Mouse (Mus musculus) small intestine, adult 10 weeks (tissue): ENCODE measurements around the gene Bcl7c. TPM values are rescaled to one million over a fixed set of nuclear protein-coding genes. Genes with fewer than 3 reads are reported as not detected.

ENCODE experiments used
- polyA plus RNA-seq: library from polyadenylated mRNA; stranded (reverse); fragments of 350-450 nt; fragmentation: Illumina TruSeq; extraction: RNeasy Lipid Tissue Mini Kit (QIAGEN cat#74804); gene quantifications from one replicate; pipeline ENCODE4 v1.2.3, GENCODE M21; 2014; ENCODE audit warnings: low replicate concordance

Bcl7c gene
- polyA plus RNA-seq: 1.2 TPM

DNA sequence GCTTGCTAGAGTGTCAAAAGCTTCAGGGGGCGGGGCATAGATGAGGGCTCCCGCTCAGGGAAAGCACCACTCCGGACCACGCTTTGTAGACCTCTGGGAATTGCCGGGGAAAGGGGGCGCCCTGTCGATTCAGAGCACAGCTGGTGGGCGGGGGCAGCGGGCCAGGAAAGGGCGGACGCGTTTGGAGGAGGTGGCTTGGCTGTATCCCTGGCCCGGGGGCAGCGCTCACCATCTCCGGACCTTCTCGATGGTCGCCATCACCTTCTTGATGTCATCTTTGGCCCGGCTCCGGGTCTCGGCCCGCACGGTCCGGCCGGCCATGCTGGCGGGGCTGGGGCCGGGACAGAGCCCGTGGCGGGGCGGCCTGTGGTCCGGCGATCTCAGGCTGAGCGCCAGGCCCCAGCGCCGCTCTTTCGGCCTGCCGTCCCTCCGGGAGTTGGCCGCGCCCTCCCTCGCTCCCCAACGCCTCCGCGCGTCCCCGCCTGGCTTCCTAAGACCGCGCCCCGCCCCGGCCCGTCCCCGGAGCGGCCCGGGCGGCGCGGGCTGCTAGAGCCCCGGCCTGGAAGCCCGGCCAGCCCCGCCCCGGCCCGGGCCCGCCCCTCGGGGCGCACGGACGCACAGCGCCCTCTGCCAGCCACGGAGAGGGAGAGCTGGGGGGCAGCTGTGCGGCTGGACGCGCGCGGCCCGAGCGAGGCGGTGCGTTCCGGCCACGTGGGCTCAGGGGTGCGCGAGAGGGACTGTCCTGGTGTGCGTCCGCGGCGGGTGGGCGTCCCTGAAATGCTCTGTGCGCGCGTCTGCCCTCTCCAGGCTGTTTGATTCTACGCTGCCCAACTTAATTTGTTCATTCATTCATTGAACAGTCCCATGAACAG lies at the start of gene Bcl7c:
TSS of gene Bcl7c (minus strand) at position 727 of the 872 bp plus-strand sequence.

DNA sequence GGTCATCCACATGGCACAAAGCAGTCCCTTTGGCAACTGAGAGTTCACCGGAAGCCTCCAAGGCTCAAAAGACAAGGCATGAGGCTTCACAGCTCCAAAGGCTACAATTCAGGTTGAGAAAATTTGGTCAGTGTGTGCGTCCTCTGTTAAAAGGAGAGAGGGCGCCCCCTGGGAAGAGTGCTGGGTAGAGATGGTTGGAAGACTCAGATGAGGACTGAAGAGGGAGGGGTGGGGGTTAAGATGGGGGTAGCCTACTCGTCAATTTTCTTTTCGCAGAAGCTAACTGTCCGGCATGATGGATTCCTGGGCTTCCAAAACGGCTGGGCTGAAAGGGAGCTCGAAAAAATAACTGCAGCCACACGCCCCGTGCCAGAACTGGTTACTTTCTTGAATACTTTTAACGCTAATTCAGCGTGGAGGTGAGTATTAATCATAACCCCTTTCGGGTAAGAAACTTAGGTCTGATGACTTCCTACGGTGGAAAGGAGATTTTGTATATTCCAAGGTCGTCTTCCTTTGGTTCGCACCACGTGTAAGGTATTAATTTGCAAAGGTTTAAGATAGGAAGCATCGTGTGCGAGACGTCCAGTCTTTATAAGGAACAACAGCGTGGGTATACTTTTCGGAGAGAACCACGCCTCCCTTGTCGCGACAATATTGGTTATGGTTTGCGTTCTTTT lies 35.8 kb upstream of the Bcl7c start, which contains the start of gene Fbxl19:
TSS of gene Fbxl19 (plus strand) at position 178 of the 680 bp plus-strand sequence.

DNA sequence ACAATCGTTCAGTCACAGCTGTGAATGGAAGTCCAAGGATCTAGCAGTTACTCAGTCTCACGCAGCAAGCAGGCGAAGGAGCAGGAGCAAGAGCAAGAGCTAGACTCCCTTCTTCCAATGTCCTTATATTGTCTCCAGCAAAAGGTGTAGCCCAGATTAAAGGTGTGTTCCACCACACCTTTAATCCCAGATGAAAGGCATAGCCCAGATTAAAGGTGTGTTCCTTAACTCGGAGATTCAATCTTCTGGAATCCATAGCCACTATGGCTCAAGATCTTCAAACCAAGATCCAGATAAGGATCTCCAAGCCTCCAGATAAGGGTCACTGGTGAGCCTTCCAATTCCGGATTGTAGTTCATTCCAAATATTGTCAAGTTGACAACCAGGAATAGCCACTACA lies 23.3 kb upstream of the Bcl7c start, which contains the start of gene Ctf2:
TSS of gene Ctf2 (minus strand) at position 101 of the 400 bp plus-strand sequence.

DNA sequence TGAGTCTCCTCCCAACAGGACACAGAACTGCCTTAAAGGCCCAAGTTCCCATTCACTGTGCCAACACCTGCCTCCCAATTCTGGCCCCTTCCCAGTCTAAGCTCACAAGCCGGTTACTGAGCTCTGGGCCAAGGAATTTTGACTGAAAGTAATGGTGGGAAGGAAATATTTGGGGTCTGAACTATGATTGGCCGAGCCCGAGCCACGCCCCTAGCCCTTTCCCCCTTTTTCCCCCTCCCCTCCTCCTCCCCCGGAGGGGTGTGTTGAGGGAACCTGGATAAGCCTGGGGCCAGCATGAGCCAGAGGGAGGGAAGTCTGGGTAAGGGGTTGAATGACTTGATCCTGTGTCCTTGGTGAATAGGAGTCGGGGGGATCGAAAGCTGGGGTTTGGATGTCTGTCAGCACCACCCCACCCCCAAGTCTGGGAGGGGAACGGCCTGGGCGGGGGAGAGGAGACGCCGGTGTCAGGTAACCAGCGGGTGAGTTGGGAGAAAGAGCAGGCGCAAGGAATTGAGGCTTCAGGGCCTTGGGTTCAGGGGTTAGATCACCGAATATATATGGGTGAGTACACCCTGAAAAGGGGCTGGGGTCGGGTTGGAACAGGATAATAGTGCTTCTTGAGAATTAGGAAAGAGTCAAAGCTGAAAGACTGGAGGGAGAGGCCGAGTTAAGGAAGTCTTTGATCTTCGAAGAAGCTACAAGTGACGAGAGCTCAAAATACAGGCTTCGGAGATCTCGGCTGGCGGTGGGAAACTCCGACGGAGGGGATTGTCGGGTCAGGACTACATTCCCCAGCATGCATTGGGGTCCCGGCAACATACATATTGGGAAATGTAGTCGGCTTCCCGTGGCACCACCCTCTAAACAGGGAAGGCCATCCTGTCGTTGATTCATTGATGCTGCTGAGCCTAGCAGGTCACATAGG lies 4.0 kb upstream of the Bcl7c start, which contains the start of gene Ctf1:
TSS of gene Ctf1 (plus strand) at position 276 of the 925 bp plus-strand sequence.

DNA sequence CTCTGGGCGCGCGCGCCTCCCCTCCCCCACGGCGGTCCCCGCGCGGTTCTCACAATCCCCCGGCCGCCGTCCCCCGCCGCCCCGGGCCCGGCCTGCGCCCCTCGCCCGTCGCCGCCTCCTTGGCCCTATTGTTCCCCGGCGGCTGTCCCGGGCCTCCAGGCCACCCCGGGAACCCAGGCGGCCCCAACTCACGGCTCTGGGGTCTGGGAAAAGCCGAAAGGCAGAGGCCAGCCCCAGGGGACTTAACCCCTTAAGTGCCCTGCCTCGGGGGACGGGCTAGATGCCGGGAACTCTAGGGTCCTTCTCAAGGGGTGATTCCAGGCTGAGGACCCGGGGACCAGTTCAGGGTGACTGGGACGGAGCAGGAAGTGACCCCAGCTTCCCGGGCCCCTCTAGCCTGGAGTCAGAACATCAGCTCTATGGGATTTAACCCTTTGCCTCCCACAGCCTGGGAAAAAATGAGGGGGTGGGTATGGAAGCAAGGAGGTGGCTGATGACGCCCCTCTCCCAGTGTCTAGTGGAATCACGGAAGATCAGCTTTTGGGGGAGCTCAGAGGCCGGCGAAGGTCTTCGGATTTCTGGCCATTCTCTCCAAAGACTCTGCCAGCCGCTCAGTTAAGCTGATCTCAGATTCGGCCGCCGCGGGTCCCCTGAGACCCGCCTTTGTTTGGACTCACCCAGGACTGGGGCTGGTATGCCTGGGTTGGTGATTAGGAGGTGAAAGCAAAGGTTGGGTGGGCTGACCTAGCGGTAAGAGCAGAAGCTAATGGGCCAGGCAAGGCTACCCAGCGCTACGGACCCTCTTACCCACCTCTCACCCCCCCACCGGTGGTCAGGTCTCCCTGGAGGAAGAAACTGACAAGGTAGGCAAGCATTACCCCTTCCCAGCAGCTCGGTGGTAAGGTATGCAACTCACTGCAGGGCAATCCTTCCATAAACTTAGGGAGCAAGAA lies 93.6 kb downstream of the Bcl7c start, which contains the start of gene Zfp629:
TSS of gene Zfp629 (minus strand) at position 907 of the 953 bp plus-strand sequence.

Other genes starting within 250 kb of the Bcl7c start
- 29.5 TPM for gene Prr14, start 249.3 kb downstream of the Bcl7c start, polyA plus RNA-seq
- gene Fbrs, start 229.7 kb downstream of the Bcl7c start, polyA plus RNA-seq: 5.9 TPM
- 4.5 TPM for gene Srcap, start 196.9 kb downstream of the Bcl7c start, polyA plus RNA-seq
- 5.1 TPM for gene Gm42715, start 189.3 kb downstream of the Bcl7c start, polyA plus RNA-seq
- gene Tmem265, start 147.5 kb downstream of the Bcl7c start, polyA plus RNA-seq: not detected
- gene Phkg2, start 135.6 kb downstream of the Bcl7c start, polyA plus RNA-seq: 18.3 TPM
- gene Ccdc189, start 120.3 kb downstream of the Bcl7c start, polyA plus RNA-seq: not detected
- 0.82 TPM for gene Rnf40, start 120.2 kb downstream of the Bcl7c start, polyA plus RNA-seq
- gene Zfp629, start 93.1 kb downstream of the Bcl7c start, polyA plus RNA-seq: 4.8 TPM
- gene Ctf1, start 3.8 kb upstream of the Bcl7c start, polyA plus RNA-seq: 0.74 TPM
- gene Ctf2, start 23.2 kb upstream of the Bcl7c start, polyA plus RNA-seq: not detected
- gene Fbxl19, start 35.6 kb upstream of the Bcl7c start, polyA plus RNA-seq: 0.11 TPM
- 0.63 TPM for gene Orai3, start 60.9 kb upstream of the Bcl7c start, polyA plus RNA-seq
- 3.5 TPM for gene Setd1a, start 67.7 kb upstream of the Bcl7c start, polyA plus RNA-seq
- not detected for gene Gm49388, start 76.7 kb upstream of the Bcl7c start, polyA plus RNA-seq
- gene Hsd3b7, start 91.7 kb upstream of the Bcl7c start, polyA plus RNA-seq: 14.6 TPM
- 11.9 TPM for gene Stx4a, start 115.4 kb upstream of the Bcl7c start, polyA plus RNA-seq
- gene Stx1b, start 115.6 kb upstream of the Bcl7c start, polyA plus RNA-seq: 0.30 TPM
- 4.9 TPM for gene Zfp646, start 167.3 kb upstream of the Bcl7c start, polyA plus RNA-seq
- 0.52 TPM for gene Zfp668, start 167.9 kb upstream of the Bcl7c start, polyA plus RNA-seq
- gene Prss53, start 182.0 kb upstream of the Bcl7c start, polyA plus RNA-seq: not detected
- gene Gm21974, start 186.5 kb upstream of the Bcl7c start, polyA plus RNA-seq: not detected
- gene Vkorc1, start 186.7 kb upstream of the Bcl7c start, polyA plus RNA-seq: 24.9 TPM
- gene Bckdk, start 195.1 kb upstream of the Bcl7c start, polyA plus RNA-seq: 1.1 TPM
- 5.7 TPM for gene Kat8, start 203.6 kb upstream of the Bcl7c start, polyA plus RNA-seq
- 0.26 TPM for gene Prss8, start 221.2 kb upstream of the Bcl7c start, polyA plus RNA-seq
- gene Prss36, start 237.8 kb upstream of the Bcl7c start, polyA plus RNA-seq: not detected